Mouse (Mus musculus): ENCODE results near the gene Fkbp5. TPM values are rescaled to one million over a fixed set of nuclear protein-coding genes. Genes with fewer than 3 reads are reported as not detected.
"Not testable (repeated sequence)": the region's sequence is repeated elsewhere in the genome, so short reads cannot be mapped to it uniquely, and the experiment has no call there.

The Fkbp5 gene
- 16.3 and 18.9 TPM in 2 replicates for polyA plus RNA-seq (2012; rRNA removed)

- peak in 1 of 2 experiments; percentile 57 for DNase-seq (ENCODE audit: extremely low spot score in 1 of 2, low spot score in 1 of 2)
Measured at GRCm38 (mm10) chr17:28517441-28517955, at the start of gene Fkbp5. Fkbp5 (minus strand) TSS chr17:28517527.

GRCm38 (mm10) chr17:28565181-28565580, 47.9 kb upstream of the Fkbp5 start:
- no peak for DNase-seq (ENCODE audit: extremely low spot score in 1 of 2, low spot score in 1 of 2)

- DNase-seq (ENCODE audit: extremely low spot score in 1 of 2, low spot score in 1 of 2), result no peak
Measured at GRCm38 (mm10) chr17:28561613-28562012, 44.3 kb upstream of the Fkbp5 start.

- DNase-seq (ENCODE audit: extremely low spot score in 1 of 2, low spot score in 1 of 2), result no peak
Measured at GRCm38 (mm10) chr17:28560598-28560997, 43.3 kb upstream of the Fkbp5 start, which contains the start of gene Clps. Clps (minus strand) TSS chr17:28560766.

GRCm38 (mm10) chr17:28557772-28558171, 40.4 kb upstream of the Fkbp5 start:
- DNase-seq (ENCODE audit: extremely low spot score in 1 of 2, low spot score in 1 of 2), result no peak

- DNase-seq (ENCODE audit: extremely low spot score in 1 of 2, low spot score in 1 of 2), result no peak
Measured at GRCm38 (mm10) chr17:28556635-28557396, 39.5 kb upstream of the Fkbp5 start.

GRCm38 (mm10) chr17:28554021-28554420, 36.7 kb upstream of the Fkbp5 start:
- DNase-seq (ENCODE audit: extremely low spot score in 1 of 2, low spot score in 1 of 2), result not testable (repeated sequence)

- peak; percentile 26 to 81 for DNase-seq (ENCODE audit: extremely low spot score in 1 of 2, low spot score in 1 of 2)
Measured at GRCm38 (mm10) chr17:28553040-28553793, 35.9 kb upstream of the Fkbp5 start.

GRCm38 (mm10) chr17:28549111-28549510, 31.8 kb upstream of the Fkbp5 start, which contains the start of gene Clpsl2:
Clpsl2 (plus strand) TSS chr17:28549411.
- no peak for DNase-seq (ENCODE audit: extremely low spot score in 1 of 2, low spot score in 1 of 2)

- DNase-seq (ENCODE audit: extremely low spot score in 1 of 2, low spot score in 1 of 2), result no peak
Measured at GRCm38 (mm10) chr17:28548550-28548949, 31.2 kb upstream of the Fkbp5 start.

GRCm38 (mm10) chr17:28546925-28547324, 29.6 kb upstream of the Fkbp5 start:
- DNase-seq (ENCODE audit: extremely low spot score in 1 of 2, low spot score in 1 of 2), result peak in 1 of 2 experiments; percentile 24

- DNase-seq (ENCODE audit: extremely low spot score in 1 of 2, low spot score in 1 of 2), result no peak
Measured at GRCm38 (mm10) chr17:28537881-28538280, 20.6 kb upstream of the Fkbp5 start.

GRCm38 (mm10) chr17:28533327-28533726, 16.0 kb upstream of the Fkbp5 start:
- no peak for DNase-seq (ENCODE audit: extremely low spot score in 1 of 2, low spot score in 1 of 2)

GRCm38 (mm10) chr17:28532557-28532956, 15.2 kb upstream of the Fkbp5 start:
- DNase-seq (ENCODE audit: extremely low spot score in 1 of 2, low spot score in 1 of 2), result no peak

GRCm38 (mm10) chr17:28531946-28532345, 14.6 kb upstream of the Fkbp5 start:
- no peak for DNase-seq (ENCODE audit: extremely low spot score in 1 of 2, low spot score in 1 of 2)

GRCm38 (mm10) chr17:28530506-28530905, 13.2 kb upstream of the Fkbp5 start, which contains the start of gene Armc12:
Armc12 (plus strand) TSS chr17:28530806.
- no peak for DNase-seq (ENCODE audit: extremely low spot score in 1 of 2, low spot score in 1 of 2)

- DNase-seq (ENCODE audit: extremely low spot score in 1 of 2, low spot score in 1 of 2), result no peak
Measured at GRCm38 (mm10) chr17:28529116-28529515, 11.8 kb upstream of the Fkbp5 start.

- peak; percentile 57 to 92 for DNase-seq (ENCODE audit: extremely low spot score in 1 of 2, low spot score in 1 of 2)
Measured at GRCm38 (mm10) chr17:28528043-28528351, 10.7 kb upstream of the Fkbp5 start.

GRCm38 (mm10) chr17:28527184-28528042, 10.1 kb upstream of the Fkbp5 start:
- no peak for DNase-seq (ENCODE audit: extremely low spot score in 1 of 2, low spot score in 1 of 2)

- no peak for DNase-seq (ENCODE audit: extremely low spot score in 1 of 2, low spot score in 1 of 2)
Measured at GRCm38 (mm10) chr17:28524831-28525430, 7.6 kb upstream of the Fkbp5 start.

Measured in frontal cortex, adult 2 months (tissue).